Mouse (Mus musculus) embryo, embryonic 11 days (tissue): Measurements from ENCODE around the gene Ldlrap1.
A peak's percentile ranks its signal among the peaks of the same experiment; 100 is the strongest.

Experiments
- DNase-seq: peaks from one replicate; pipeline ENCODE4 v3.0.0-alpha.2; 2015

Ldlrap1 gene

DNA sequence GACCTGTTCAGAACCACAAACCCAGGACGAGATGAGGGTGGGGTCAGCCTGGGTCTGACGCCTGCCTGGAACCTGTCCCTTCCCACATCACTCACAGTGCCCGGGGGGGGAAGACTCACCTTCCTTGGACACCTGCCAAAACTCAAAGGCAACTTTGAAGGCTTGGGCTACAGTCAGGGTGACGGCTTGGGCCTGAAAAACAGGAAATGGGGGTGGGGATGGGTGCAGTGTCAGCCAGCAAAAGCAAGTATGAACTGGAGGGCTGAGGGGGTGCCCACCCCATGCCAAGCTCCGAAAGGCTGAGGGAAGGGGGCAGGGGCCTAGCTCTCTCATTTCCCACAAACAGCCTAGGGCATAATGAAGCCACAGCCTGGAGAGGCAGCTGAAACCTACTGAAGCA is 17.6 kb downstream of the Ldlrap1 start:
- DNase-seq = no peak

GRCm38 (mm10) chr4:134749301-134750030 is 18.4 kb downstream of the Ldlrap1 start:
- peak; percentile 45 for DNase-seq

GRCm38 (mm10) chr4:134745900-134746661 is 21.7 kb downstream of the Ldlrap1 start:
- DNase-seq = no peak

- no peak for DNase-seq
Observed at GRCm38 (mm10) chr4:134743881-134744633, 23.8 kb downstream of the Ldlrap1 start.

GRCm38 (mm10) chr4:134741949-134742348 is 25.9 kb downstream of the Ldlrap1 start:
- DNase-seq = no peak

- DNase-seq = no peak
Observed at GRCm38 (mm10) chr4:134740186-134740585, 27.6 kb downstream of the Ldlrap1 start.

DNA sequence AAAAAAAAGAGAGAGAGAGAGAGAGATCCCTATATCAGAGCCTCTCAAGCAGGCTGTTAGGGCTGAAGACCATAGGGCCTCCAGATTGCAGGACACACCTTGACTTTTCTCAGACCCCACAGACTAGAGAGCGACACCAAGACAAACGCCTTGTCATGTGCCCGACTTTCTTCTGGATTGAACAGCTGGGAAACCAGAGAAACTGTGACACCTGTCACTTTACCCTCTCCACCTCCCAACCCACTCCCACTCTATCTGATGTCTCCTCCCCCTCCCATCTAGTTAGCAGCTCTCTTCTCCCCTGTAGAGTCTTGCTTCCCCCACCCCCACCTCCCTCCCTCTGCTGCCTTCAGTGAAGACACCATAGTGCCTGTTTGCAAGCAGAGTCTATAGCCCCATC is 28.3 kb downstream of the Ldlrap1 start:
- no peak for DNase-seq

- no peak for DNase-seq
Observed at GRCm38 (mm10) chr4:134737365-134737910, 30.4 kb downstream of the Ldlrap1 start.

- DNase-seq = no peak
Observed at GRCm38 (mm10) chr4:134736147-134736546, 31.7 kb downstream of the Ldlrap1 start.

GRCm38 (mm10) chr4:134734629-134735081 is 33.2 kb downstream of the Ldlrap1 start:
- no peak for DNase-seq

DNA sequence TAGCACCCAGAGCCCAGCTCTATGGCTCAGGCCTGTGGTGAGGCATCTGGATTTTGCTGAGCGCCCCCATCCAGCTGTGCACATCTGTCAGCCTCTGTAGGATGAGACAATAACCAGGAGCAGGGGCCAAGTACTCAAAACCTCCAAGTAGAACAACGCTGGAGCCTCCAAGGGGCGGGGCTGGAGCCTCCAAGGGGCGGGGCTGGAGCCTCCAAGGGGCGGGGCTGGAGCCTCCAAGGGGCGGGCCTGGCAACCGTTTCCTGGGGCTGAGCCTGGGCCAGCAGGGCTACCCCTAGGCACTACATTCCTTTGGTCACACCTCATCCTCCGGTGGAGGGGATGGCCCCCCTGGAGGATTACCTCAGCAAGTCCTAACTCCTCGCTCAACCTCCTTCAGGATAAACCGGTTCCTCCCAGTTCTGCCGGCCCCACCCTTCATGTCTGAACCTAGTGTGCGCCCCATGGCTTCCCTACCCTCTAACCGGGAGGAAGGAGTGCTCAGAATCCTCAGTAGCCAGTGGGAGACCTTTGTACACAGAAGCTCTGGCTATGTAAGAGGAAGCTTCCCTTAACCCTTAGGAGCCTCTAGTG is 33.7 kb downstream of the Ldlrap1 start:
- peak; percentile 67 for DNase-seq

DNA sequence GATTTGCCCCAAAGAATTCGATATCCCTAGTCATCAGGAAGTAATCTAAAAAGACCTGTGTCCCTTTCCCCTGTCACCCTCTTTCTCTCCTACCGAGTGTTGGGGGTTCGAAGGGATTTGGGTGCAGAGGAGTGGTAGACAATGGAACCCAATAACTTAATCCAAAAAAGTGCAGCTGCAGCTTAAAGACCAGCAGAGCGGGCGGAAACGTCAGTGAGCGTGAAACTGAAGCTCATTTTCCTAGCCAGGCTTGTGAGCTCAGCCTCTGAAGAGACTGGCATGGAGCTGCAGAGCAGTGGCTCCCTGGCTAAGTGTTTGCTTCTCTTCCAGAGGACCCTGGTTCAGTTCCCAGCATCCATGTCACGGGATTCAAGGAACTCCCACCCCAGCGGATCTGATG is 34.5 kb downstream of the Ldlrap1 start:
- no peak for DNase-seq

GRCm38 (mm10) chr4:134730106-134730505 is 37.7 kb downstream of the Ldlrap1 start:
- DNase-seq = peak; percentile 53

GRCm38 (mm10) chr4:134725735-134726345 is 42.0 kb downstream of the Ldlrap1 start:
- DNase-seq = no peak

- DNase-seq = no peak
Observed at GRCm38 (mm10) chr4:134724974-134725373, 42.9 kb downstream of the Ldlrap1 start.

- DNase-seq = no peak
Observed at GRCm38 (mm10) chr4:134723251-134723650, 44.6 kb downstream of the Ldlrap1 start.

- no peak for DNase-seq
Observed at GRCm38 (mm10) chr4:134721076-134721475, 46.7 kb downstream of the Ldlrap1 start.

- no peak for DNase-seq
Observed at GRCm38 (mm10) chr4:134720371-134720770, 47.5 kb downstream of the Ldlrap1 start.

GRCm38 (mm10) chr4:134719489-134719888 is 48.3 kb downstream of the Ldlrap1 start:
- no peak for DNase-seq

DNA sequence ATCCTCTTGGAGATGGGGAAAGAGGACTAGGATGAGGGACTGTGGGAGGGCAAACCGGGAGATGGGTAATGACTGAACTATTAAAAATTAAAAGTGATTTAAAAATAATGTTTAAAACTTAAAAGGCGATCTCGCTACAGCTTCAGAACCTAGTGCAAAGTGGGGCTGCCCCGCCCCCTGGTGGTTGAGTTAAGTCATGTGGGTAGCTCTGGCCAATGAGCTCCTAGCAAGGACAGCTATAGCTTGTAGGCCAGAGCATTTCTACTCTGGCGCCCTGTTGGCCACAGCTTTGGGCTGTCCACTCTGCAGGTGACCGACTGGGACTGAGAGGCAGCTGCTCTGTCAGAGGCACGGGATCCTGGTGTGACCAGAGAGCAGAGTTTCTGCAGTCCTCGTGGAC is 53.9 kb downstream of the Ldlrap1 start:
- DNase-seq = peak; percentile 89

DNA sequence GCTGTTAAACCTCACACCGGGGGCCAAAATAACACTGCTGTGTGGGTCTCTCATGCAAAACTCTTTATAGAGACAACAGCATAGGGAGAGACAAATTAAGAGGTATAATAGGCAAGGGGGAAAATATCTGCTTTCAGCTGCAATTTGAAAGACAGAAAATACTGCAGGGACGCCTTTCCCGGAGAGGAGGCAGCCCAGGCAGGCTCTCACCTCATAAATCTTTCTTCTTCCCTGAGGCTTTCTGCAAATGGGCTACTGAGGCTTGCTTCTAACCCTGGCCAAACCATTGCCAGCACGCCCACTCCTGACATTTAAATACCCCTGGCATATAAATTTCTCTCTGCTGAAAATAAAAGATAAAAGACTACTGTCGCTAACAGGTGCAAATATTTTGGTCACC is 62.5 kb downstream of the Ldlrap1 start:
- DNase-seq = no peak

GRCm38 (mm10) chr4:134704590-134704989 is 63.2 kb downstream of the Ldlrap1 start:
- DNase-seq = no peak
